Mouse (Mus musculus) liver, embryonic 15.5 days (tissue): ENCODE results near the gene Urb1. TPM values are rescaled to one million over a fixed set of nuclear protein-coding genes. Genes with fewer than 3 reads are reported as not detected.

ENCODE experiments used
- ATAC-seq: fragments of 200-750 bp; cut with Nextera tagmentation; 2 replicates; pipeline ENCODE4 v1.8.0; 2017; ENCODE audit warnings: moderate number of reproducible peaks, mild to moderate bottlenecking, moderate library complexity; ENCODE audit not compliant: insufficient read depth
- H3K27ac ChIP-seq: fragments of 300-500 bp; sonication (generic); replicated peaks from 2 replicates; pipeline ENCODE4 v1.5.1; 2015; ENCODE audit warnings: mild to moderate bottlenecking, inconsistent platforms
- H3K27me3 ChIP-seq: fragments of 300-500 bp; sonication (generic); 2 replicates; pipeline ENCODE4 v1.6.1; 2015; ENCODE audit warnings: mild to moderate bottlenecking, inconsistent platforms
- H3K36me3 ChIP-seq: fragments of 300-500 bp; sonication (generic); replicated peaks from 2 replicates; pipeline ENCODE4 v1.6.1; 2015; ENCODE audit warnings: moderate library complexity, mild to moderate bottlenecking, inconsistent platforms
- H3K4me1 ChIP-seq: fragments of 300-500 bp; sonication (generic); replicated peaks from 2 replicates; pipeline ENCODE4 v1.6.1; 2015; ENCODE audit warnings: inconsistent platforms
- H3K4me2 ChIP-seq: fragments of 300-500 bp; sonication (generic); 2 replicates; pipeline ENCODE4 v1.6.1; 2015; ENCODE audit warnings: moderate library complexity, mild to moderate bottlenecking, inconsistent platforms
- H3K4me3 ChIP-seq: fragments of 300-500 bp; sonication (generic); replicated peaks from 2 replicates; pipeline ENCODE4 v1.5.1; 2015; ENCODE audit warnings: mild to moderate bottlenecking, inconsistent platforms
- H3K9ac ChIP-seq: fragments of 300-500 bp; sonication (generic); 2 replicates; pipeline ENCODE4 v1.6.1; 2015; ENCODE audit warnings: moderate library complexity, mild to moderate bottlenecking, inconsistent platforms
- H3K9me3 ChIP-seq: fragments of 300-500 bp; sonication (generic); replicated peaks from 2 replicates; pipeline ENCODE4 v1.6.1; 2016; ENCODE audit warnings: inconsistent platforms
- WGBS: fragments of 180-500 bp; shearing (Covaris S2); methylation state at CpG from one replicate; pipeline ENCODE4 v1.1.7; 2015; ENCODE audit warnings: mixed read lengths; ENCODE audit not compliant: insufficient replicate concordance; 5-methylcytosine and 5-hydroxymethylcytosine counted together
- polyA plus RNA-seq: library from polyadenylated mRNA; unstranded; fragments of >200 nt; fragmentation: Nextera tagmentation; extraction: Ambion mirVana; gene quantifications from 2 replicates; pipeline ENCODE4 v1.2.1, GENCODE M21; 2015

The Urb1 gene
- polyA plus RNA-seq, 1 experiment from 2014 or later: 4.3 TPM

DNA sequence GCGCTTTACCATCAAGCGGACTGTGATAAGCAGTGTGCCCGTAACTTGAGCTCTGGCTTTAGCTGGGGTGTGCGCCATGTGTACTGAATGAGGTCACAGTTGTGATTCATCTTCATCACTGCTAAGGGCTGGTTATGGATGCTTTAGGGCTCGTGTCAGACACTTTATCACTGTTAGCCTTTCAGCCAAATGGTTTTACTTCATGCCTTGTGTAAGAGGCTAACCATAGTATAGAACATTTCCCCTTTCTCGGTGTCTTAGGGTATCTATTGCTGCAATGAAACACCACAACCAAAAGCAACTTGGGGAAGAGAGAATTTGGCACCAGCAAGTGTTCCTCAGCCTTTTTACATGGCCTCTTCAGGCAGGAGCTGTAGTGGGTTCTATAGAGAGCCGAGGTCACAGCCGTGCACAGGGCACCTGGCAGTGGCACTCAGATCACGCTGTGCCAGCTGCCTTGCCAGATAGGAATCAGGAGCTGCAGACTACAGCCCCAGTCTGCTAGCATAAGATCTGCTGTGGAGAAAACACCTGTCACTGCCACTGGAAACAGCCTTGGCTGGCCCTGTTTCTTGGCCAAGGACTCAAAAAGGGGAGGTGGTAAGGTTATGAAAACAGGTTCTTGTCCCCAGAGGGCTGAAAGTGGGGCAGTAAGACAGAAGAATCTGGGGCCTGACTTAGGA is 44.9 kb downstream of the Urb1 start:
- Histone ChIP-seq H3K27ac (no peak overlapping the region), H3K9me3 (no peaks in the 10 kb centered on the region), H3K4me3 (no peak overlapping the region), H3K4me1 (peaks cover 34% of the 10 kb centered on the region), H3K9ac (no peak overlapping the region), H3K36me3 (peaks cover 73% of the 10 kb centered on the region), H3K4me2 (no peak overlapping the region), H3K27me3 (no peaks in the 10 kb centered on the region)
- WGBS: 76% methylated on average over 9 of the region's 9 CpGs
- ATAC-seq: no peak

DNA sequence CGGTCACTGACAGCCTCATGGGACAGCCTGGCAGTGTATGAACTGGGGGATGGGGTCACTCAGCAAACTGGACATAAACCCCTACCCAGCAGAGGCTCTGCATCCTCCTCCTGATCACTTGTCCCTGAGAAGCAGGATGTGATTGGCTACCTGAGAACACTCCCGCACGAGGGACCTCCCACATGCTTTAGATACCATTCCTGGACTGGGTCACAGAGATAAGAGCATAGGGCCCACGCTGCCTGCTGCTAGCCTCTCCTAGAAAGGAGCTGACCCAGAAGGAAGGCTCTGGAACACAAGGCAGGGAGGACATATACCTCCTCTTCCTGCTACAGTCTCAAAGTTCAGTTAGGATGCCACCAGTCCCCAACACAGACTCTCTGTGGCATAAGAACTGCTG is 49.7 kb downstream of the Urb1 start:
- WGBS: 18% methylated on average over 4 of the region's 4 CpGs
- Histone ChIP-seq H3K9ac (peak overlapping the region; percentile 30; the same call in 1 of the 2 replicates), H3K4me3 (peak overlapping the region; percentile 9; the same call in 1 of the 2 replicates), H3K9me3 (no peaks in the 10 kb centered on the region), H3K4me1 (peaks cover 47% of the 10 kb centered on the region), H3K4me2 (peak overlapping the region; percentile 53), H3K27me3 (no peaks in the 10 kb centered on the region), H3K36me3 (peaks cover 49% of the 10 kb centered on the region), H3K27ac (peak overlapping the region; percentile 80)
- peak; percentile 98 for ATAC-seq

DNA sequence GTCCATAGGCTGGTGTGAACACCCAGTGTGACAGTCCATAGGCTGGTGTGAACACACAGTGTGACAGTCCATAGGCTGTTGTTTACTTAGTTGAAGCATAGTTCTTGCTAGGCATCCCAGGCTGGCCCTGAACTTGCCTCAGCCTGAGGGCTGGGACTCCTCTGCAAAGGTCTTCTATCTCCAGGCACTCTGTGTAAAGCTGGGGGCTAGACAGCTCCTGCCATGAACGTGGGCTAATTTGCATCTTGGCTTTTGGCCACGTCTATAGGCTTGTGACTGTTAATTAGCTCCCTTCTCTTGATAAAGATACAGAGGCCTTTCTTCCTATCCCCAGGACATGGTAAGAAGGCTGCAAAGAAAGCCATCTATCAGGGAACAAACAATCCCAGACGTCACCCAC is 50.9 kb downstream of the Urb1 start:
- Histone ChIP-seq H3K4me2 (no peak overlapping the region), H3K36me3 (peaks cover 55% of the 10 kb centered on the region), H3K27ac (peak overlapping the region; percentile 74), H3K4me1 (peaks cover 42% of the 10 kb centered on the region), H3K27me3 (no peaks in the 10 kb centered on the region), H3K9ac (no peak overlapping the region), H3K4me3 (no peak overlapping the region), H3K9me3 (no peaks in the 10 kb centered on the region)
- WGBS: 52% methylated on average over 3 of the region's 3 CpGs
- ATAC-seq: no peak

- 79% methylated on average over 13 of the region's 13 CpGs for WGBS
- no peaks in the 10 kb centered on the region for H3K27me3 ChIP-seq
- no peak overlapping the region for H3K9ac ChIP-seq
- no peak for ATAC-seq
- H3K4me1 ChIP-seq: peaks cover 22% of the 10 kb centered on the region
- no peak overlapping the region for H3K27ac ChIP-seq
- no peaks in the 10 kb centered on the region for H3K9me3 ChIP-seq
- H3K4me2 ChIP-seq: no peak overlapping the region
- peaks cover 83% of the 10 kb centered on the region for H3K36me3 ChIP-seq
- no peak overlapping the region for H3K4me3 ChIP-seq
These were observed 56.7 kb downstream of the Urb1 start for GRCm38 (mm10) chr16:90753386-90753941.

- H3K27me3 ChIP-seq: no peaks in the 10 kb centered on the region
- no peak overlapping the region for H3K27ac ChIP-seq
- no peak overlapping the region for H3K4me2 ChIP-seq
- WGBS: 76% methylated on average over 7 of the region's 7 CpGs
- no peak overlapping the region for H3K9ac ChIP-seq
- ATAC-seq: no peak
- peaks cover 62% of the 10 kb centered on the region for H3K36me3 ChIP-seq
- H3K9me3 ChIP-seq: no peaks in the 10 kb centered on the region
- H3K4me1 ChIP-seq: peaks cover 44% of the 10 kb centered on the region
- no peak overlapping the region for H3K4me3 ChIP-seq
These were observed 62.0 kb downstream of the Urb1 start for GRCm38 (mm10) chr16:90748169-90748568.

GRCm38 (mm10) chr16:90747143-90747542 is 63.1 kb downstream of the Urb1 start:
- H3K4me1 ChIP-seq: peaks cover 52% of the 10 kb centered on the region
- H3K9me3 ChIP-seq: no peaks in the 10 kb centered on the region
- ATAC-seq: no peak
- H3K9ac ChIP-seq: no peak overlapping the region
- no peaks in the 10 kb centered on the region for H3K27me3 ChIP-seq
- H3K36me3 ChIP-seq: peaks cover 54% of the 10 kb centered on the region
- no peak overlapping the region for H3K4me2 ChIP-seq
- H3K4me3 ChIP-seq: no peak overlapping the region
- H3K27ac ChIP-seq: no peak overlapping the region
- 50% methylated on average over 6 of the region's 6 CpGs for WGBS

GRCm38 (mm10) chr16:90738092-90738956 is 71.9 kb downstream of the Urb1 start, which contains the start of gene Mrap:
Gene Mrap (plus strand): TSS chr16:90738207.
- peak; percentile 82 for ATAC-seq
- Histone ChIP-seq H3K36me3 (0 out of 2 replicates have a peak, but pooled peaks cover 5% of the 10 kb centered on the region), H3K9me3 (no peaks in the 10 kb centered on the region), H3K4me2 (peak within 1 kb of the TSS; percentile 67), H3K27me3 (no peaks in the 10 kb centered on the region), H3K9ac (peak within 1 kb of the TSS; percentile 66), H3K4me1 (peaks cover 66% of the 10 kb centered on the region), H3K4me3 (peak within 1 kb of the TSS; percentile 61), H3K27ac (peak within 1 kb of the TSS; percentile 86)
- WGBS: 37% methylated on average over 26 of the region's 26 CpGs

DNA sequence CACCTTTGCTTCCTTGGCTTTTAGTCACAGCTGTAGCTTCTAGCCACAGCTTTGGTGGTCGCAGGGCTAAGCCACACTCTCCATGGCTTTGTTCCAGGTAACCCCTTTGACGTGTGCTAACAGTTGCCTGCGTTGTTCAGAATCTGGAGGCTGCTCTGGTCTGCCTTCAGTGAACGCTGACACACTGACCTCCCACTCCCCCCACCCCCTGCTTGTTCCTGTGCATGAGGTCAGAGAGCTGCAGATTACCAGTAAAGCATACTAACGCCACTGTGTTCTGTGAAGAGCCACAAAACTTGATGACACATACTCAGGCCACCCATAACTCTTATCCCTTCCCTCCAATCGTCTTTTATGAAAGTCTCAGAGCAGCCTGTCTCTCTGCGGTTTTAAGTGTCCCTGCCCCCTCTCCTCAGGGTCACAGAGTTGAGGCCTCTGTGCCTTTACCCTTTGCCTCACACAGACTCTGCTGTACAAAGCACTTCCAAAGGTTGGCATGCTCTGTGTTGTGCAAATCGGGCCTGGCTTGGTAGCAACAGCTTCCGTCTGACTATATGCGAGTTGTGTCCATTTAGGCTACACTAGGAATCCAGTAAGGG is 73.4 kb downstream of the Urb1 start:
- no peaks in the 10 kb centered on the region for H3K9me3 ChIP-seq
- H3K36me3 ChIP-seq: no peaks in the 10 kb centered on the region
- H3K4me3 ChIP-seq: no peak overlapping the region
- no peak overlapping the region for H3K9ac ChIP-seq
- H3K4me1 ChIP-seq: peaks cover 52% of the 10 kb centered on the region
- 53% methylated on average over 10 of the region's 10 CpGs for WGBS
- ATAC-seq: no peak; the same call in 1 of the 2 replicates
- H3K27ac ChIP-seq: peak overlapping the region; percentile 57
- no peak overlapping the region; the same call in 1 of the 2 replicates for H3K4me2 ChIP-seq
- no peaks in the 10 kb centered on the region for H3K27me3 ChIP-seq

- Histone ChIP-seq H3K27ac (no peak overlapping the region), H3K36me3 (no peaks in the 10 kb centered on the region), H3K27me3 (no peaks in the 10 kb centered on the region), H3K4me2 (no peak overlapping the region), H3K9me3 (no peaks in the 10 kb centered on the region), H3K4me1 (peaks cover 42% of the 10 kb centered on the region), H3K4me3 (no peak overlapping the region), H3K9ac (no peak overlapping the region)
- WGBS: 54% methylated on average over 4 of the region's 4 CpGs
- ATAC-seq: no peak
These were observed 74.6 kb downstream of the Urb1 start for GRCm38 (mm10) chr16:90735611-90736010.

- H3K27me3 ChIP-seq: 0 out of 2 replicates have a peak, but pooled peaks cover 3% of the 10 kb centered on the region
- H3K27ac ChIP-seq: peak within 1 kb of the TSS; percentile 79
- peaks cover 26% of the 10 kb centered on the region for H3K36me3 ChIP-seq
- H3K4me2 ChIP-seq: peak within 1 kb of the TSS; percentile 91
- peak within 1 kb of the TSS; percentile 85 for H3K4me3 ChIP-seq
- H3K9me3 ChIP-seq: no peaks in the 10 kb centered on the region
- H3K9ac ChIP-seq: peak within 1 kb of the TSS; percentile 86
- 2% methylated on average over 53 of the region's 53 CpGs for WGBS
- peaks cover 45% of the 10 kb centered on the region for H3K4me1 ChIP-seq
- ATAC-seq: peak; percentile 96
These were observed 82.7 kb downstream of the Urb1 start, which contains the start of gene Mis18a for GRCm38 (mm10) chr16:90727233-90728115. Gene Mis18a (minus strand): TSS chr16:90727404.
